Mouse (Mus musculus): Measurements from ENCODE around the gene Gm10563. TPM values are rescaled to one million over a fixed set of nuclear protein-coding genes. Genes with fewer than 3 reads are reported as not detected.

Gene Gm10563
- polyA plus RNA-seq, 1 experiment, result not detected

GRCm38 (mm10) chr4:155568170-155568569 lies 77.0 kb downstream of the Gm10563 start:
- no peaks in the 10 kb centered on the region for H3K4me1 ChIP-seq (ENCODE audit: control insufficient read depth, insufficient read depth, low read length)
- TF ChIP-seq CTCF (IDR thresholded peaks at IDR 0.05; ENCODE audit: low read depth, low read length) (no peak), POLR2A (IDR thresholded peaks at IDR 0.05; ENCODE audit: insufficient read depth, low read length) (no peak), EP300 (IDR thresholded peaks at IDR 0.05; ENCODE audit: insufficient read depth, low read depth, low read length) (no peak)
- H3K4me3 ChIP-seq (ENCODE audit: low read depth, low read length), result no peak overlapping the region
- no peak overlapping the region for H3K9ac ChIP-seq (ENCODE audit: low read depth, poor library complexity, severe bottlenecking)
- no peak overlapping the region for H3K27ac ChIP-seq (ENCODE audit: insufficient read depth, low read length)
- H3K9me3 ChIP-seq (replicated peaks; ENCODE audit: control insufficient read depth, insufficient read depth, low read length, poor library complexity, severe bottlenecking), result no peaks in the 10 kb centered on the region
- H3K27me3 ChIP-seq (ENCODE audit: control insufficient read depth, insufficient read depth, low read length, poor library complexity, severe bottlenecking), result no peaks in the 10 kb centered on the region
- no peaks in the 10 kb centered on the region for H3K36me3 ChIP-seq (ENCODE audit: control insufficient read depth, insufficient read depth, low read length, poor library complexity, severe bottlenecking)

GRCm38 (mm10) chr4:155566555-155566954 lies 78.7 kb downstream of the Gm10563 start:
- Histone ChIP-seq H3K4me3 (ENCODE audit: low read depth, low read length) (no peak overlapping the region), H3K9ac (ENCODE audit: low read depth, poor library complexity, severe bottlenecking) (no peak overlapping the region), H3K27ac (ENCODE audit: insufficient read depth, low read length) (no peak overlapping the region), H3K27me3 (ENCODE audit: control insufficient read depth, insufficient read depth, low read length, poor library complexity, severe bottlenecking) (no peaks in the 10 kb centered on the region), H3K36me3 (ENCODE audit: control insufficient read depth, insufficient read depth, low read length, poor library complexity, severe bottlenecking) (no peaks in the 10 kb centered on the region), H3K9me3 (replicated peaks; ENCODE audit: control insufficient read depth, insufficient read depth, low read length, poor library complexity, severe bottlenecking) (no peaks in the 10 kb centered on the region), H3K4me1 (ENCODE audit: control insufficient read depth, insufficient read depth, low read length) (no peaks in the 10 kb centered on the region)
- TF ChIP-seq EP300 (IDR thresholded peaks at IDR 0.05; ENCODE audit: insufficient read depth, low read depth, low read length), result no peak
- TF ChIP-seq POLR2A (IDR thresholded peaks at IDR 0.05; ENCODE audit: insufficient read depth, low read length), result no peak
- no peak for TF ChIP-seq CTCF (IDR thresholded peaks at IDR 0.05; ENCODE audit: low read depth, low read length)

Other genes starting within 250 kb of the Gm10563 start
- gene Gabrd, start 247.3 kb downstream of the Gm10563 start, polyA plus RNA-seq (2011; ENCODE audit: insufficient read depth, insufficient read length, low read depth, missing spikeins), result not detected in 2 replicates
- 3.3 and 3.7 TPM in 2 replicates for gene Cfap74, start 236.2 kb downstream of the Gm10563 start, polyA plus RNA-seq (2011; ENCODE audit: insufficient read depth, insufficient read length, low read depth, missing spikeins)
- gene Tmem52, start 176.3 kb downstream of the Gm10563 start, polyA plus RNA-seq (2011; ENCODE audit: insufficient read depth, insufficient read length, low read depth, missing spikeins), result 0.76 TPM in 1 of 2 replicates, not detected in the other
- gene Gnb1, start 154.0 kb downstream of the Gm10563 start, polyA plus RNA-seq (2011; ENCODE audit: insufficient read depth, insufficient read length, low read depth, missing spikeins), result 534 and 541 TPM in 2 replicates
- 108 and 116 TPM in 2 replicates for gene Nadk, start 83.0 kb downstream of the Gm10563 start, polyA plus RNA-seq (2011; ENCODE audit: insufficient read depth, insufficient read length, low read depth, missing spikeins)
- 19.4 and 20.2 TPM in 2 replicates for gene Slc35e2, start 44.0 kb downstream of the Gm10563 start, polyA plus RNA-seq (2011; ENCODE audit: insufficient read depth, insufficient read length, low read depth, missing spikeins)
- gene Cdk11b, start 20.6 kb downstream of the Gm10563 start, polyA plus RNA-seq (2011; ENCODE audit: insufficient read depth, insufficient read length, low read depth, missing spikeins), result 105 and 113 TPM in 2 replicates
- gene Mmp23, start 8.0 kb upstream of the Gm10563 start, polyA plus RNA-seq (2011; ENCODE audit: insufficient read depth, insufficient read length, low read depth, missing spikeins), result 11.7 and 13.6 TPM in 2 replicates
- gene Mib2, start 23.8 kb upstream of the Gm10563 start, polyA plus RNA-seq (2011; ENCODE audit: insufficient read depth, insufficient read length, low read depth, missing spikeins), result 13.4 and 18.4 TPM in 2 replicates
- 11.9 and 15.0 TPM in 2 replicates for gene Fndc10, start 48.9 kb upstream of the Gm10563 start, polyA plus RNA-seq (2011; ENCODE audit: insufficient read depth, insufficient read length, low read depth, missing spikeins)
- 144 and 151 TPM in 2 replicates for gene Ssu72, start 59.4 kb upstream of the Gm10563 start, polyA plus RNA-seq (2011; ENCODE audit: insufficient read depth, insufficient read length, low read depth, missing spikeins)
- 0.21 and 0.54 TPM in 2 replicates for gene Tmem240, start 89.4 kb upstream of the Gm10563 start, polyA plus RNA-seq (2011; ENCODE audit: insufficient read depth, insufficient read length, low read depth, missing spikeins)
- gene Atad3a, start 115.7 kb upstream of the Gm10563 start, polyA plus RNA-seq (2011; ENCODE audit: insufficient read depth, insufficient read length, low read depth, missing spikeins), result 78.2 and 89.5 TPM in 2 replicates
- 0.67 and 0.99 TPM in 2 replicates for gene Vwa1, start 129.3 kb upstream of the Gm10563 start, polyA plus RNA-seq (2011; ENCODE audit: insufficient read depth, insufficient read length, low read depth, missing spikeins)
- 0.26 and 0.40 TPM in 2 replicates for gene Tmem88b, start 140.5 kb upstream of the Gm10563 start, polyA plus RNA-seq (2011; ENCODE audit: insufficient read depth, insufficient read length, low read depth, missing spikeins)
- gene Ankrd65, start 145.0 kb upstream of the Gm10563 start, polyA plus RNA-seq (2011; ENCODE audit: insufficient read depth, insufficient read length, low read depth, missing spikeins), result not detected in 2 replicates
- 70.0 and 82.8 TPM in 2 replicates for gene Mrpl20, start 157.5 kb upstream of the Gm10563 start, polyA plus RNA-seq (2011; ENCODE audit: insufficient read depth, insufficient read length, low read depth, missing spikeins)
- gene Ccnl2, start 167.1 kb upstream of the Gm10563 start, polyA plus RNA-seq (2011; ENCODE audit: insufficient read depth, insufficient read length, low read depth, missing spikeins), result 86.1 and 87.6 TPM in 2 replicates
- gene Aurkaip1, start 185.9 kb upstream of the Gm10563 start, polyA plus RNA-seq (2011; ENCODE audit: insufficient read depth, insufficient read length, low read depth, missing spikeins), result 70.6 and 76.0 TPM in 2 replicates
- 21.1 and 26.1 TPM in 2 replicates for gene Mxra8, start 194.3 kb upstream of the Gm10563 start, polyA plus RNA-seq (2011; ENCODE audit: insufficient read depth, insufficient read length, low read depth, missing spikeins)
- gene Dvl1, start 202.0 kb upstream of the Gm10563 start, polyA plus RNA-seq (2011; ENCODE audit: insufficient read depth, insufficient read length, low read depth, missing spikeins), result 15.2 and 20.3 TPM in 2 replicates
- 0.28 and 0.44 TPM in 2 replicates for gene Tas1r3, start 218.0 kb upstream of the Gm10563 start, polyA plus RNA-seq (2011; ENCODE audit: insufficient read depth, insufficient read length, low read depth, missing spikeins)
- 6.0 and 7.9 TPM in 2 replicates for gene Cptp, start 224.0 kb upstream of the Gm10563 start, polyA plus RNA-seq (2011; ENCODE audit: insufficient read depth, insufficient read length, low read depth, missing spikeins)
- gene Ints11, start 224.1 kb upstream of the Gm10563 start, polyA plus RNA-seq (2011; ENCODE audit: insufficient read depth, insufficient read length, low read depth, missing spikeins), result 43.3 and 45.3 TPM in 2 replicates
- 15.3 and 19.4 TPM in 2 replicates for gene Pusl1, start 246.4 kb upstream of the Gm10563 start, polyA plus RNA-seq (2011; ENCODE audit: insufficient read depth, insufficient read length, low read depth, missing spikeins)
- gene Acap3, start 246.4 kb upstream of the Gm10563 start, polyA plus RNA-seq (2011; ENCODE audit: insufficient read depth, insufficient read length, low read depth, missing spikeins), result 2.6 and 3.8 TPM in 2 replicates